Mouse (Mus musculus) left cerebral cortex, adult 2 months (tissue): ENCODE data around the gene Gm21970. TPM values are rescaled to one million over a fixed set of nuclear protein-coding genes. Genes with fewer than 3 reads are reported as not detected.

ENCODE experiments used
- DNase-seq, 2 experiments: peaks; one replicate each; pipeline ENCODE4 v3.0.0; 2021 to 2022; ENCODE audit warnings: low spot score in 2 of 2, mixed read lengths in 1 of 2; ENCODE audit errors: extremely low spot score in 1 of 2
- H3K27ac ChIP-seq: fragments of 200-600 bp; 2 replicates; pipeline ENCODE4 v1.8.1; 2022
- H3K4me3 ChIP-seq: fragments of 200-600 bp; 2 replicates; pipeline ENCODE4 v1.8.1; 2022
- CTCF ChIP-seq: fragments of 200-600 bp; IDR thresholded peaks from 2 replicates; pipeline ENCODE4 v1.8.1; 2022; ENCODE audit warnings: antibody characterized with exemption, mild to moderate bottlenecking, moderate library complexity
- intact Hi-C: fragments of 180-260 bp; cut with DNase I; formaldehyde crosslinking; loops from one replicate; pipeline ENCODE4 v1.15.1; 2025
- total RNA-seq, 2 experiments: library from RNA; stranded (reverse); gene quantifications; 2 replicates each; pipeline ENCODE4 v1.2.3; 2021

Gene Gm21970
- total RNA-seq, 2 experiments from 2014 or later: not detected

DNA sequence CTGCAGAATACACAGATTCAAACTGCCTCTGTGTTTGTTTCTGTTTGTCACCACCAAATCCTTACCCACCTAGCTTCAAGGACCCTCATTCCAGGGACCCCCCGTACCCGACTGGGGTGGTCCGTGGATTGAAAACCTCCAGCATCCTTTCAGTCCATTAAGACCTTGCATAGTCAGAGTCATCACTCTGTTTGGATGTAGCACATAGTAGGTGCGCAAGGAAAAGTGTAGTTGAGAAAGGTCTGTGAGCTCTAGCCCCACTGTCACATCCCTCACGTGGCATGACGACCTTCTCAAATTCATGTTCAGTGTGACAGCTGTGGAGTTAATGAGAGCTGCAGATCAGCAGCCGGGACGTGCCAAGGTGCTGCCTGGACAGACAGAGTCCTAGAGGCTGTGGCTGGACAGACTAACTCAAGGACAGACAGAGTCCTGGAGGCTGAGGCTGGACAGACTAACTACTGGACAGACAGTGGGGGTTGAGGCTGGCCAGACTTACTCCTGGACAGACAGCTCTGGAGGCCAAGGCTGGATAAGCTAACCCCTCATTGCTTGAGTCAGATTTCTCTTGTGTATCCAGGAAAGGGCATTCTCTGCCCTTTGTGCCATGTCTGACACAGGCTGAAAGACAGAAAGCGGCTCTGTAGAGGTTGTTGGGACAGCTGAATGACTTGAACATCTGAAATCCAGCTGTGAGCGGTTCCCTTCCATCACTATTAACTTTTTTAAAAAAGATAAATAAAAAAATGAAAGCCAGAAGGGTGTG is 34.6 kb upstream of the Gm21970 start:
- intact Hi-C loops: loop anchor here (5.0 kb wide), 2 partner anchors 105 to 155 kb away; no protein-coding TSS in a partner anchor
- Histone ChIP-seq H3K27ac (no peak overlapping the region), H3K4me3 (no peak overlapping the region)
- no peak for TF ChIP-seq CTCF
- no peak for DNase-seq

DNA sequence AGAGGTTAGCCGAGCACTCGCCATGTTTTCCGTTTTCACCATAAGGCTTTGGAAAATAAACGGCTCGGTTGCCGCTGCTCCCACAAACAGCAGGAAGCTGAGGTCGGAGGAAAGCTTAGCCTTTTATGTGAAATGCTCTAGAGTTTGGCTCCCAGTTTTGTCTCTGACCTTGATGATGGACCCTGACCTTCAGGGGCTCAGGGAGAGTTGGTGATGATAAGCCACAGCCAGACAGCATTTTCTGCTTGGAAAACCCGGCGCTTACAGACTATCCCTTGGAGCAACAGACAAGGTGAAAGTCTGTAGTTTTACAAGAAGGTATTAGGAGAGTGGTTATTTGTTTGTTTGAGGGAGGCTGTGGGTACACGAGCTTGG is 34.0 kb upstream of the Gm21970 start:
- intact Hi-C loops: loop anchor here (5.0 kb wide), 2 partner anchors 105 to 155 kb away; no protein-coding TSS in a partner anchor
- H3K27ac ChIP-seq: no peak overlapping the region
- no peak for TF ChIP-seq CTCF
- no peak for DNase-seq
- no peak overlapping the region for H3K4me3 ChIP-seq

DNA sequence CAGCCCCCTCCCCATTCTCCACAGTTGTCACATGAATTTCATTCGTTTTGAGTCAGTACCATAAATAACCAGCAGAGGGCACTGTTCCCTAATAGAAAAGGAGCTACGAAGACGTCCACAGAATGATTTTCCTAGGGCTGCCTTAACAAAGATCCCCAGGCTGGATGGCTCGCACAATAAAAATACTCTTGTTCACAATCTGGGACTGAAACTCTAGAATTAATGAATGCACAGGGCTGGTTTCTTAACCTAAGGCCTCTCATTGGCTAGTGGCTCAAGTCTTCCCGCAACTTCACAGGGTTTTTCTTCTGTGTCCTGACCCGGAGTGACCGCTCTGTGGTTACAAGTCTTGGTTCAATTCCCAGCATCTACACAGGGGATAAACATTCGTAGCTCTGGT is 33.0 kb upstream of the Gm21970 start:
- TF ChIP-seq CTCF: peak; percentile 74
- intact Hi-C loops: loop anchor here (5.0 kb wide), 2 partner anchors 104 to 154 kb away; no protein-coding TSS in a partner anchor
- H3K27ac ChIP-seq: no peak overlapping the region
- DNase-seq: peak in 1 of 2 experiments; percentile 27
- H3K4me3 ChIP-seq: no peak overlapping the region

DNA sequence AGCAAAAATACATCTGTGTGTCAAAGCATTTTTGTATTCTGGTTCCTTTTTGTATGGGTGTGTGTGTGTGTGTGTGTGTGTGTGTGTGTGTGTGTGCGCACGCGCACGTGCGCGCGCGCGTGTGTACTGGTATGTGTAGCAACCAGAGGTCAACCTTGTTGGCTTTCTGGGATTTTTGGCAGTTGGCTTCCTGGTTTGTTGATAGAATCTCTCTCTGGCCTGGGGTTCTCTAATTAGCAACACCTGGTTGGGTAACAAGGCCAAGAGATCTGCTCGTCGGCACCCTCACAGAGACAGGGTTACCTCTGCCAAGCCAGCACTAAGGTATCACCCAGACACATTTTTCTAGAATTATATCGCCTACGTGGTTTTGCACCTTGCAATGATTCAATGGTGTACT is 32.0 kb upstream of the Gm21970 start:
- no peak for TF ChIP-seq CTCF
- H3K4me3 ChIP-seq: no peak overlapping the region
- no peak overlapping the region for H3K27ac ChIP-seq
- intact Hi-C loops: loop anchor here (5.0 kb wide), 2 partner anchors 103 to 153 kb away; no protein-coding TSS in a partner anchor
- DNase-seq: no peak

DNA sequence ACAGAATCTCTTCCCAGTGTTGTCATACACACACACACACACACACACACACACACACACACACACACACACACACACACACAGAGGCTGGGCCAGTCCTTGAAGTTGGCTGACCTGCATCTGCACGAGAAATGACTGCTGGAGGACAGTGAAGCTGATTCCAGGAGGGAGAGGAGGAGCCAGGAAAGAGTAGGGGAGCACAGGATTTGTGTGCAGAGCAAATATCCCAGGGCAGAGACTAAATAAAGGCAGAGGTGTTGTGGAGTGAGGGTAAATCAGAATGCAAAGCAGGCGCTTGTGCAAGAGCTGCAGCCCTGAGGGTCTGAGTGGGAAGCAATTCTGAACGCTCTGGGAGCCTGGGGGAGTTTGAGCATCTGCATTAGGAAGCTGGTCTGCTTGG is 31.4 kb upstream of the Gm21970 start:
- no peak for DNase-seq
- intact Hi-C loops: no loop called here
- no peak for TF ChIP-seq CTCF
- H3K27ac ChIP-seq: no peak overlapping the region
- H3K4me3 ChIP-seq: no peak overlapping the region

DNA sequence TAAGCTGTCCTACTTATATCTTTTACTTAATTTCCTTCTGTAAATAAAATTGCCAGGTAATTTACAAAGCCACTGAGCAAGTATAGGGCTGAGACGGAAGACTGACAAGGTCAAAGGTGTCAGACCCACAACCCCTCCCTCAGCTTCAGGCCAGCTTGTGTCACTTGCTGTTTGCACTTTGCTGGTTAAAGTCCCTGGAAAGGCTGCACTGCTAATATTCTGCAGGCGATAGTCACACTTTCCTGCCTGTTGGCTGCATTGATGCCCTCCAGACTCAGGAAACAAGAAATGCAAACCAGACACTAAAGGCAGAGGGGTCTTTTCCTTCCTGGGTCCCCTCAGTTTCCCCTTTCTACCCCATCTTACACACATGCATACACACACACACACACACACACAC is 29.5 kb upstream of the Gm21970 start:
- no peak overlapping the region for H3K4me3 ChIP-seq
- intact Hi-C loops: no loop called here
- H3K27ac ChIP-seq: no peak overlapping the region
- TF ChIP-seq CTCF: no peak
- no peak for DNase-seq

DNA sequence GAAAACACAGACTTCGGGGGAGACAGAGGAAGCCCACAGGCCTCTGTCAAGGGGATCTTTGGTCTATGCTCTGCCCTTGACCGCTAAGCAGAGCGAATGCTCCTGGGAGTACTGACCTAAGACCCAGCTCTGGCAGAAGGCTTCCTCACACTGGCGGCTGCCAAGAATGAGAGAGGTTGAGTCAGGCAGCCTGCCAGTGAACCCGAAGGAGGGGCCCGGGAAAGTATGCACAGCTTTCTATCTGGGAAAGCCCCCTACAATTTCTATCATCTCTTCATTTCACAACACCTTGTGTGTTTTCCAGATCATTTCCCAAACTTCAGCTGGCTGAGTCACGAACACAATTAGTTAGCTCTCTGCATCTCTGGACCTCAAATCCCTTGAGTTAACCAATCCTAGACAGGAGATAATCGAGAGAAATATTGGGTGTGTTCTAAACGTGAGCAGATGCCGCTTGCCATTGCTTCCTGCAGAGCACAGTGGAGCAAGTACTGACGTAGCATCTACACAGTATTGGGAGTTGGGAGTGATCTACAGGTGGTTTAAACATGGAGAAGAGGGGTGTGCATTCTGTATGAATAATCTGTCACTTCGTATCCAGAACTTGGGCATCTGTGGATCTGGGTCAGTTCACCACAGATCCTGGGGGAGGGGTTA is 28.8 kb upstream of the Gm21970 start:
- intact Hi-C loops: no loop called here
- no peak for DNase-seq
- Histone ChIP-seq H3K4me3 (no peak overlapping the region), H3K27ac (no peak overlapping the region; the same call in 1 of the 2 replicates)
- no peak for TF ChIP-seq CTCF

DNA sequence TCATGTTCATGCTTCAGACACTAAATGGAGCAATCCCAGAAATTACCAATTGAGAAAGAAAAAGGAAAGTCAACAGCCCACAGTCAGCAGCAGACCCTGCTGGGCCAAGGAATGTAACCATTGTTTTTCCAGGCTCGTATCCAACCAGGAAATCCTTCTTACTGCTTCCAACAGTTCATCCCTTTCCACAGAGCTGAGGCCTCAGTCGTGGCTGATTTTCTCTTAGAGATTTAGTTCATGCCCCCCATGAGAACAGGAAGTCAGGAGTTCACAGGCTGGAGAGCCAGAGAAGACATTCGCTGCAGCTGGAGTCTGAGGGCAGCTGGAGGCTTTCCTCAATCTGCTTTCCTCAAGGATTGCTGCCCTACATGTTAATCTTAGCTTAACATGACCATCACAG is 28.0 kb upstream of the Gm21970 start:
- TF ChIP-seq CTCF: no peak
- Histone ChIP-seq H3K27ac (no peak overlapping the region), H3K4me3 (no peak overlapping the region)
- intact Hi-C loops: no loop called here
- DNase-seq: no peak

DNA sequence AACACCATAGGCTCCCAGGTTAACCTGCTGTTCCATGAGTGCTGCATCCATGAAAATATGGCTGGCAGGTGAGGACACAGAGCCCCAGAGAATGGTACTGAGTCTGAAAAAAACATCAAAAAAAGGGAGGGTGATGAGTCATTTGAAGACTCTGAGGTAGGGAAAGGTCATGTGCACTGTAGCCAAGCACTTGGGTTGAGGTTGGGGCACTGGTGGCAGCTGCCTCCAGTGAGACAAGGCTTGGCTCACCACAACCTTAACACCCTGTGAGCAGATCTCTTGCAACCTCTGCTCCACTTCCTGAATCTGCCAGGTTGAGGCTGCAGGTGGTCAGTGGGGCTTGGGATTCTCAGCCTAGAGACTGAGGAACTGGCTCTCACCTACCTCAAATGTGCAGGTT is 25.0 kb upstream of the Gm21970 start:
- TF ChIP-seq CTCF: no peak
- Histone ChIP-seq H3K27ac (no peak overlapping the region), H3K4me3 (no peak overlapping the region)
- DNase-seq: no peak
- intact Hi-C loops: no loop called here

DNA sequence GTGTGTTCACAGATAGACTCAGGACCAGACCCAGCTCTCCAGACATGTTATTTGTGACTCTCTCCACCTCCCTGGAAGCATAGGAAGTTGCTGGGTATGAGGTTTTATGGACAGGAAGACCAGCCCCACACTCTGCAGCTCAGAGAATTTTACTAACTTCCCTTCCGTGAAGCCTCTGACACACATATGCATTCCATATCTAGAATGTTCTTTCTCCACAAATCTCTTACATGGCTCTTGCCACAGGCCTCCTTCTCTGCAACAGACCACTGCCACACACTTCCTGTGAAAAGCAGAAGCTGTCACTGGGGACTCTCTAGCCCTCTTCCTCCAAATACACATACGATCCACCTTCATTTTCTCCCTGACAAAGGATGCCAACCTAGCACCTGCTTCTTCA is 24.5 kb upstream of the Gm21970 start:
- intact Hi-C loops: no loop called here
- no peak for TF ChIP-seq CTCF
- Histone ChIP-seq H3K27ac (no peak overlapping the region), H3K4me3 (no peak overlapping the region)
- DNase-seq: no peak

DNA sequence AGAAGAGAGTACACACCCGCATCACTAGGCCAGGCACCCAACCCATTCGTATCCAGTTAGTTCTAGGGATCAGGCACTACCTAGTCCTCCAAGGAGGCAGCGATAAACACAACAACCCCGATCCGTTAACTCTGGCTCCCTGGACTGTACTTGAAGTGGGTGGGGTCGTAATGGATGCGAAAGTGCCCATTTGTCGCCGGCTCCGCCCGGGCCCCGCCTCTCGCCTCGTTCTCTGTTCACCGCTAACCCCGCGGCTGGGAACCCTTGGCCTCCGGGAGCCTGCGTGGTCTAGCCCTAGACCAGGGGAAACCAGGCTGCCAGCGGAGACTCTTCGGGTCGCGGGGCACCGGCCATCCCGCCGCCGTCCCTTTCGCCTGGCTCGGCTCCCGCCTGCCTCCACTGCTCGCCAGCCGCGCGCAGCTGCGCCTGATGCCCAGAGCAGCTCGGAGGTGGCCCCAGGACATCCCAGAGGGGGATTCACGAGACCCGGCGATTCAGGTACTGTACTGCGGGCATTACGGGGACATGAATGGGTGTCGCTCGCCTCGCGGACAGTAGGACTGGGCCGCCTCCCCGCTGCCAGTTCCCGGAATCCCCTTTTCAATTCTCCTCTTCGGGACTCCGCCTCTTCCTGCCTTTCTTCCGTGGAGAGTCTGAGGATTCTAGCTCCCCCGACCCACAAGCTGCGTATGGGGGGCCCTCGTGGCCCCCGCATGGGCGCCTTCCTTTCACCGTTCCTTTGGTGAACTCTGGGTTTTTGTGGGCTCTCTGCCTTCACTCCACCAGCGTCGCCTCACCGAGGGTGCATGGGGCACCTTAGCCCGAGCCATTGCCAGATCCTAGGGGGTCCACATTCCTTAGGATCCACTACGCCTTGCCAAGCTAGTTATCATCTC is 18.7 kb upstream of the Gm21970 start, which contains the start of gene Ifnar2:
Gene Ifnar2 (plus strand): TSS at position 207 of the 896 bp plus-strand sequence.
- peak; percentile 72 to 76 for DNase-seq
- TF ChIP-seq CTCF: no peak
- H3K4me3 ChIP-seq: peak within 1 kb of the TSS; percentile 99
- H3K27ac ChIP-seq: peak within 1 kb of the TSS; percentile 94
- intact Hi-C loops: loop anchor here (5.0 kb wide), 1 partner anchor 114 kb away; the partner anchor contains the start of gene Ifnar1
